Mouse (Mus musculus) mature B cell (primary cell): ENCODE results near the gene Ackr3.

Experiments
- in situ Hi-C: fragments of 300-500 bp; cut with MboI; formaldehyde crosslinking; loops from 2 replicates; pipeline ENCODE4 v1.14.3; 2019

The Ackr3 gene

GRCm38 (mm10) chr1:90228323-90228697, 24.5 kb downstream of the Ackr3 start:
- in situ Hi-C loops: no loop called here

GRCm38 (mm10) chr1:90230611-90231010, 26.8 kb downstream of the Ackr3 start:
- in situ Hi-C loops: no loop called here

GRCm38 (mm10) chr1:90231591-90232490, 28.1 kb downstream of the Ackr3 start:
- in situ Hi-C loops: no loop called here

GRCm38 (mm10) chr1:90232491-90232885, 28.7 kb downstream of the Ackr3 start:
- in situ Hi-C loops: no loop called here

- in situ Hi-C loops: no loop called here
Measured at GRCm38 (mm10) chr1:90234620-90235054, 30.9 kb downstream of the Ackr3 start.

GRCm38 (mm10) chr1:90236640-90237039, 32.9 kb downstream of the Ackr3 start:
- in situ Hi-C loops: no loop called here

GRCm38 (mm10) chr1:90238095-90238888, 34.5 kb downstream of the Ackr3 start:
- in situ Hi-C loops: no loop called here

- in situ Hi-C loops: no loop called here
Measured at GRCm38 (mm10) chr1:90239336-90240225, 35.8 kb downstream of the Ackr3 start.

GRCm38 (mm10) chr1:90240287-90240686, 36.5 kb downstream of the Ackr3 start:
- in situ Hi-C loops: no loop called here

GRCm38 (mm10) chr1:90242444-90242989, 38.7 kb downstream of the Ackr3 start:
- in situ Hi-C loops: no loop called here

GRCm38 (mm10) chr1:90244537-90244936, 40.8 kb downstream of the Ackr3 start:
- in situ Hi-C loops: no loop called here

- in situ Hi-C loops: no loop called here
Measured at GRCm38 (mm10) chr1:90245533-90245932, 41.8 kb downstream of the Ackr3 start.

- in situ Hi-C loops: no loop called here
Measured at GRCm38 (mm10) chr1:90246035-90246434, 42.3 kb downstream of the Ackr3 start.

GRCm38 (mm10) chr1:90246800-90247199, 43.0 kb downstream of the Ackr3 start:
- in situ Hi-C loops: no loop called here

- in situ Hi-C loops: no loop called here
Measured at GRCm38 (mm10) chr1:90247234-90247633, 43.5 kb downstream of the Ackr3 start.

- in situ Hi-C loops: no loop called here
Measured at GRCm38 (mm10) chr1:90247756-90248541, 44.2 kb downstream of the Ackr3 start.

GRCm38 (mm10) chr1:90248966-90249735, 45.4 kb downstream of the Ackr3 start:
- in situ Hi-C loops: no loop called here

GRCm38 (mm10) chr1:90250419-90250818, 46.6 kb downstream of the Ackr3 start:
- in situ Hi-C loops: no loop called here

- in situ Hi-C loops: no loop called here
Measured at GRCm38 (mm10) chr1:90251156-90251555, 47.4 kb downstream of the Ackr3 start.

GRCm38 (mm10) chr1:90253465-90253864, 49.7 kb downstream of the Ackr3 start:
- in situ Hi-C loops: no loop called here
